Mouse (Mus musculus): ENCODE results near the gene Acaca. TPM values are rescaled to one million over a fixed set of nuclear protein-coding genes. Genes with fewer than 3 reads are reported as not detected.

Acaca gene
- polyA plus RNA-seq, 1 experiment from 2014 or later: 36.2 TPM

GRCm38 (mm10) chr11:84353058-84353726 is 223.7 kb downstream of the Acaca start:
- DNase-seq (ENCODE audit: low spot score): no peak

GRCm38 (mm10) chr11:84357304-84357703 is 227.8 kb downstream of the Acaca start:
- H3K4me1 ChIP-seq (replicated peaks; ENCODE audit: control insufficient read depth, insufficient read depth, low read length): peaks cover 4% of the 10 kb centered on the region; the same call in 1 of the 2 replicates
- H3K27ac ChIP-seq: no peak overlapping the region
- no peaks in the 10 kb centered on the region for H3K36me3 ChIP-seq (replicated peaks; ENCODE audit: control insufficient read depth, insufficient read depth)
- no peaks in the 10 kb centered on the region for H3K27me3 ChIP-seq (ENCODE audit: control insufficient read depth, insufficient read depth, low read length)
- no peak overlapping the region for H3K4me3 ChIP-seq (replicated peaks; ENCODE audit: low read length)
- H3K4me2 ChIP-seq (replicated peaks): no peak overlapping the region
- H3K9me3 ChIP-seq (ENCODE audit: control insufficient read depth, low read length): no peaks in the 10 kb centered on the region
- 74% methylated on average over 3 of the region's 3 CpGs for WGBS
- no peak overlapping the region for H3K9ac ChIP-seq
- DNase-seq (ENCODE audit: low spot score) (no peak), ATAC-seq (ENCODE audit: low FRiP score) (no peak)

More at GRCm38 (mm10) chr11:84353058-84353726, 223.7 kb downstream of the Acaca start:
- Histone ChIP-seq H3K9ac (no peak overlapping the region), H3K9me3 (ENCODE audit: control insufficient read depth, low read length) (no peaks in the 10 kb centered on the region), H3K27ac (no peak overlapping the region), H3K27me3 (ENCODE audit: control insufficient read depth, insufficient read depth, low read length) (no peaks in the 10 kb centered on the region), H3K4me3 (replicated peaks; ENCODE audit: low read length) (no peak overlapping the region), H3K4me1 (replicated peaks; ENCODE audit: control insufficient read depth, insufficient read depth, low read length) (peaks cover 31% of the 10 kb centered on the region), H3K36me3 (replicated peaks; ENCODE audit: control insufficient read depth, insufficient read depth) (no peaks in the 10 kb centered on the region), H3K4me2 (replicated peaks) (no peak overlapping the region)
- WGBS: 69% methylated on average over 7 of the region's 7 CpGs
- no peak for ATAC-seq (ENCODE audit: low FRiP score)

GRCm38 (mm10) chr11:84357771-84358170 is 228.3 kb downstream of the Acaca start:
- Histone ChIP-seq H3K4me2 (replicated peaks) (no peak overlapping the region), H3K27me3 (ENCODE audit: control insufficient read depth, insufficient read depth, low read length) (no peaks in the 10 kb centered on the region), H3K4me1 (replicated peaks; ENCODE audit: control insufficient read depth, insufficient read depth, low read length) (peaks cover 9% of the 10 kb centered on the region), H3K9ac (no peak overlapping the region), H3K4me3 (replicated peaks; ENCODE audit: low read length) (no peak overlapping the region), H3K9me3 (ENCODE audit: control insufficient read depth, low read length) (no peaks in the 10 kb centered on the region), H3K36me3 (replicated peaks; ENCODE audit: control insufficient read depth, insufficient read depth) (no peaks in the 10 kb centered on the region), H3K27ac (no peak overlapping the region)
- DNase-seq (ENCODE audit: low spot score) (no peak), ATAC-seq (ENCODE audit: low FRiP score) (no peak)
- WGBS: 71% methylated on average over 2 of the region's 2 CpGs

GRCm38 (mm10) chr11:84361551-84361950 is 232.1 kb downstream of the Acaca start:
- no peaks in the 10 kb centered on the region for H3K9me3 ChIP-seq (ENCODE audit: control insufficient read depth, low read length)
- H3K36me3 ChIP-seq (replicated peaks; ENCODE audit: control insufficient read depth, insufficient read depth): peaks cover 7% of the 10 kb centered on the region; the same call in 1 of the 2 replicates
- H3K9ac ChIP-seq: no peak overlapping the region
- DNase-seq (ENCODE audit: low spot score): no peak
- WGBS: 66% methylated on average over 5 of the region's 5 CpGs
- no peaks in the 10 kb centered on the region for H3K27me3 ChIP-seq (ENCODE audit: control insufficient read depth, insufficient read depth, low read length)
- H3K4me1 ChIP-seq (replicated peaks; ENCODE audit: control insufficient read depth, insufficient read depth, low read length): peaks cover 12% of the 10 kb centered on the region
- H3K27ac ChIP-seq: no peak overlapping the region
- no peak overlapping the region for H3K4me2 ChIP-seq (replicated peaks)
- H3K4me3 ChIP-seq (replicated peaks; ENCODE audit: low read length): no peak overlapping the region
- ATAC-seq (ENCODE audit: low FRiP score): no peak

GRCm38 (mm10) chr11:84362633-84363243 is 233.3 kb downstream of the Acaca start:
- H3K27me3 ChIP-seq (ENCODE audit: control insufficient read depth, insufficient read depth, low read length): no peaks in the 10 kb centered on the region
- peaks cover 7% of the 10 kb centered on the region; the same call in 1 of the 2 replicates for H3K36me3 ChIP-seq (replicated peaks; ENCODE audit: control insufficient read depth, insufficient read depth)
- no peak overlapping the region for H3K4me3 ChIP-seq (replicated peaks; ENCODE audit: low read length)
- H3K27ac ChIP-seq: peak overlapping the region; percentile 62; the same call in 1 of the 2 replicates
- ATAC-seq (ENCODE audit: low FRiP score) (no peak), DNase-seq (ENCODE audit: low spot score) (no peak)
- H3K9ac ChIP-seq: no peak overlapping the region
- 56% methylated on average over 6 of the region's 6 CpGs for WGBS
- H3K4me2 ChIP-seq (replicated peaks): no peak overlapping the region
- no peaks in the 10 kb centered on the region for H3K9me3 ChIP-seq (ENCODE audit: control insufficient read depth, low read length)
- H3K4me1 ChIP-seq (replicated peaks; ENCODE audit: control insufficient read depth, insufficient read depth, low read length): peaks cover 12% of the 10 kb centered on the region

GRCm38 (mm10) chr11:84365313-84365712 is 235.8 kb downstream of the Acaca start:
- Histone ChIP-seq H3K27me3 (ENCODE audit: control insufficient read depth, insufficient read depth, low read length) (no peaks in the 10 kb centered on the region), H3K36me3 (replicated peaks; ENCODE audit: control insufficient read depth, insufficient read depth) (peaks cover 7% of the 10 kb centered on the region; the same call in 1 of the 2 replicates), H3K4me2 (replicated peaks) (no peak overlapping the region), H3K4me1 (replicated peaks; ENCODE audit: control insufficient read depth, insufficient read depth, low read length) (peaks cover 12% of the 10 kb centered on the region), H3K4me3 (replicated peaks; ENCODE audit: low read length) (no peak overlapping the region), H3K9me3 (ENCODE audit: control insufficient read depth, low read length) (no peaks in the 10 kb centered on the region), H3K27ac (no peak overlapping the region), H3K9ac (no peak overlapping the region)
- no peak for DNase-seq (ENCODE audit: low spot score)
- ATAC-seq (ENCODE audit: low FRiP score): no peak
- 84% methylated on average over 1 of the region's 1 CpGs for WGBS

- no peak overlapping the region for H3K9ac ChIP-seq
- H3K4me3 ChIP-seq (replicated peaks; ENCODE audit: low read length): no peak overlapping the region
- WGBS: 82% methylated on average over 2 of the region's 2 CpGs
- H3K4me2 ChIP-seq (replicated peaks): no peak overlapping the region
- H3K36me3 ChIP-seq (replicated peaks; ENCODE audit: control insufficient read depth, insufficient read depth): peaks cover 9% of the 10 kb centered on the region; the same call in 1 of the 2 replicates
- no peaks in the 10 kb centered on the region for H3K27me3 ChIP-seq (ENCODE audit: control insufficient read depth, insufficient read depth, low read length)
- H3K4me1 ChIP-seq (replicated peaks; ENCODE audit: control insufficient read depth, insufficient read depth, low read length): no peaks in the 10 kb centered on the region
- no peak overlapping the region for H3K27ac ChIP-seq
- ATAC-seq (ENCODE audit: low FRiP score) (no peak), DNase-seq (ENCODE audit: low spot score) (no peak)
- H3K9me3 ChIP-seq (ENCODE audit: control insufficient read depth, low read length): no peaks in the 10 kb centered on the region
These were observed 239.4 kb downstream of the Acaca start for GRCm38 (mm10) chr11:84368902-84369301.

- no peak for DNase-seq (ENCODE audit: low spot score)
- 71% methylated on average over 4 of the region's 4 CpGs for WGBS
- H3K4me3 ChIP-seq (replicated peaks; ENCODE audit: low read length): no peak overlapping the region
- no peak overlapping the region for H3K9ac ChIP-seq
- H3K9me3 ChIP-seq (ENCODE audit: control insufficient read depth, low read length): no peaks in the 10 kb centered on the region
- H3K27ac ChIP-seq: no peak overlapping the region
- H3K36me3 ChIP-seq (replicated peaks; ENCODE audit: control insufficient read depth, insufficient read depth): peaks cover 3% of the 10 kb centered on the region; the same call in 1 of the 2 replicates
- H3K4me2 ChIP-seq (replicated peaks): no peak overlapping the region
- H3K27me3 ChIP-seq (ENCODE audit: control insufficient read depth, insufficient read depth, low read length): no peaks in the 10 kb centered on the region
- ATAC-seq (ENCODE audit: low FRiP score): no peak
- H3K4me1 ChIP-seq (replicated peaks; ENCODE audit: control insufficient read depth, insufficient read depth, low read length): peaks cover 19% of the 10 kb centered on the region
These were observed 243.7 kb downstream of the Acaca start for GRCm38 (mm10) chr11:84373122-84373521.

GRCm38 (mm10) chr11:84375951-84376496 is 246.6 kb downstream of the Acaca start:
- Histone ChIP-seq H3K4me3 (replicated peaks; ENCODE audit: low read length) (no peak overlapping the region), H3K9ac (no peak overlapping the region), H3K4me1 (replicated peaks; ENCODE audit: control insufficient read depth, insufficient read depth, low read length) (peaks cover 19% of the 10 kb centered on the region), H3K9me3 (ENCODE audit: control insufficient read depth, low read length) (no peaks in the 10 kb centered on the region), H3K36me3 (replicated peaks; ENCODE audit: control insufficient read depth, insufficient read depth) (peaks cover 12% of the 10 kb centered on the region), H3K27ac (peak overlapping the region; percentile 74), H3K27me3 (ENCODE audit: control insufficient read depth, insufficient read depth, low read length) (no peaks in the 10 kb centered on the region), H3K4me2 (replicated peaks) (no peak overlapping the region)
- 19% methylated on average over 3 of the region's 3 CpGs for WGBS
- DNase-seq (ENCODE audit: low spot score): no peak
- peak; percentile 60; the same call in 1 of the 2 replicates for ATAC-seq (ENCODE audit: low FRiP score)

All from hindbrain, embryonic 14.5 days (tissue).